Mouse (Mus musculus) layer of hippocampus, adult 9-10 months (tissue): ENCODE measurements at regions not wholly inside any gene's neighbourhood (a gene's known extent, or its start where the extent isn't known, plus 50 kb on each side); places are given as distances from the start of the nearest gene placed in this dataset.
A peak's percentile ranks its signal among the peaks of the same experiment; 100 is the strongest.

ENCODE experiments used
- DNase-seq: peaks from one replicate; pipeline ENCODE4 v3.0.0; 2022; ENCODE audit warnings: low spot score

- no peak for DNase-seq
These were observed 752.6 kb downstream of the Jrkl start for GRCm38 (mm10) chr9:12492890-12493618.

GRCm38 (mm10) chr9:12457810-12458209 is 787.8 kb downstream of the Jrkl start:
- DNase-seq: peak; percentile 3

- no peak for DNase-seq
These were observed 788.9 kb downstream of the Jrkl start for GRCm38 (mm10) chr9:12456695-12457094.

- no peak for DNase-seq
These were observed 811.5 kb downstream of the Jrkl start for GRCm38 (mm10) chr9:12434171-12434570.

- peak; percentile 15 for DNase-seq
These were observed 823.7 kb downstream of the Jrkl start for GRCm38 (mm10) chr9:12421906-12422305.

GRCm38 (mm10) chr9:12408500-12408899 is 837.1 kb downstream of the Jrkl start:
- DNase-seq: no peak

- DNase-seq: no peak
These were observed 841.4 kb downstream of the Jrkl start for GRCm38 (mm10) chr9:12404185-12404584.

- DNase-seq: no peak
These were observed 850.0 kb downstream of the Jrkl start for GRCm38 (mm10) chr9:12395648-12396047.

GRCm38 (mm10) chr9:12380732-12381645 is 864.6 kb downstream of the Jrkl start:
- no peak for DNase-seq

- DNase-seq: no peak
These were observed 865.6 kb downstream of the Jrkl start for GRCm38 (mm10) chr9:12380029-12380428.

GRCm38 (mm10) chr9:12344296-12344695 is 901.3 kb downstream of the Jrkl start:
- no peak for DNase-seq

- DNase-seq: no peak
These were observed 904.2 kb downstream of the Jrkl start for GRCm38 (mm10) chr9:12341453-12341852.

- DNase-seq: no peak
These were observed 932.0 kb downstream of the Jrkl start for GRCm38 (mm10) chr9:12313517-12314075.

GRCm38 (mm10) chr9:12313027-12313426 is 932.6 kb downstream of the Jrkl start:
- DNase-seq: no peak
